Mouse (Mus musculus): ENCODE measurements at regions not wholly inside any gene's neighbourhood (a gene's known extent, or its start where the extent isn't known, plus 50 kb on each side); places are given as distances from the start of the nearest gene placed in this dataset.
A peak's percentile ranks its signal among the peaks of the same experiment; 100 is the strongest.

DNA sequence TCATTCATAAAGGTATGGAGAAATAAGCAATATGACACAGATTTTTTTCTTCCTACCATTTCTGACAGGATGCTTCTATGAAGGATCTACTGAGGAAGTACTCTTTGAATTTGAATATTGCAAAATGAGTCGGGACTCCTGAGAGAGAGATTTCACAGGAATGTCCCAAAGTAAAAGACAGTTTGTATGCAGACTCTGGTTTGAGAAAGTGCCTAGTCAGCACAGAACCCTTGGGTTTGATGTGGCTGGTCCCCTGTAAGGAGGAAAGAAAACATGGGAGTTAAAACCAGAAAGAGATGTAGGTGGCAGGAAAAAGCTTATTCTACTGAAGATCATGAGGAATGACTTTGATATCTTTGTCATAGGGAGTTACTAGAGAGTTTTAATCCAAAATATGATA, 405.6 kb upstream of the Klf4 start:
- no peak for TF ChIP-seq CTCF (IDR thresholded peaks at IDR 0.05)
- no peak overlapping the region for H3K4me3 ChIP-seq
- intact Hi-C loops (cut with DNase I) = no loop called here
- DNase-seq (ENCODE audit: extremely low spot score in 1 of 2, low spot score in 2 of 2) = no peak
- no peak overlapping the region for H3K27ac ChIP-seq

DNA sequence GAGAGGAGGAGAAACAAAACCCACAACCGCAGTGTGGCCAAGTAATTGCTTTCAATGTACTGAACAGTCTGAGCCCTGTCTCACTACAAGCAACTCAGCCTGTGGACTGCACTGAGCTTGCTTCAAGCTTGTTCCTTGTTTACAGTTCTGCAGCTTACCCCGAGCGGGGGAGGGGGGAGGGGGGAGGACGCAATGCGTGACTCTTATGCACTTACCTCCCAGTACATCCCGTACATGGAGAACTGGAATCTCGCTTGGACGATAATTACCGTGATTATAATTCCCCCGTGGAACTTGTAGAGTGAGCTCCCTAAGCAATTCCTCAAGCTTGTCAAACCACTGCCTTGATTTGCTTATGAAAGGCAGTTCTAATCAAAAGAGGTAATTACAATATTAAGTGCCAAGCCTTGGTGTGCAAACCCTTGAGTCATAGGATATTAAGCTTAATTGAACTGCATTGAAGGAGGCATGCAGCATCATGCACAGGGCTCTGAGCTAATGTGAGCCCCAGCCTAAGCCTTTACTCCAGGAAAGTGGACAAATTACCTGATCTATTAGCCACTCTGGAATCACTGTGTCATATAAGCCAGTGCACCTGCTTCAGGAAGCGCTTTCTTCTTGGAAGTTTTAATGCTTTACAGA, 397.0 kb upstream of the Klf4 start:
- intact Hi-C loops (cut with DNase I) = loop anchor here (5.0 kb wide), 1 partner anchor 267 kb away; no protein-coding TSS in a partner anchor
- DNase-seq (ENCODE audit: extremely low spot score in 1 of 2, low spot score in 2 of 2) = peak in 1 of 2 experiments; percentile 15
- TF ChIP-seq CTCF (IDR thresholded peaks at IDR 0.05) = no peak
- Histone ChIP-seq H3K4me3 (peak overlapping the region; percentile 10), H3K27ac (no peak overlapping the region)

DNA sequence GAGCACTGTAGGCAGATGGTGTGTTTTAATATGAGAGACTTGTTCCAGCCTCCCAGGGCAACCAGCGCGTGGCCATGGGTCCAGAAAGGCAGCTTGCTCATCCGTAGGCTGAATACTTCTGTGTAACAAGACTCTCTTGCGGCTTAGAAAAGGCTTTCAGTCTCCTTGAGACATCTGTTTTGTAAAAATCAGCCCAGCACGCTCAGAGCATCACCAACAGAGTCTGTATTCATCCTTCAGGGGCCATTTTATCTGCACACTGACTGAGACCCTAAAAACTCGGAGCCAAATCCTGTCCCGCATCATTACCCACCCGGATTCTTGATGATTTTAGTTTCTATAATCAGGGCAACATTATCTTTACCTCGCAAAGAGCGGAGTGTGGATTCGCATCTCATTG, 396.4 kb upstream of the Klf4 start:
- H3K27ac ChIP-seq = no peak overlapping the region
- peak in 1 of 2 experiments; percentile 12 for DNase-seq (ENCODE audit: extremely low spot score in 1 of 2, low spot score in 2 of 2)
- peak overlapping the region; percentile 10 for H3K4me3 ChIP-seq
- TF ChIP-seq CTCF (IDR thresholded peaks at IDR 0.05) = no peak
- intact Hi-C loops (cut with DNase I) = loop anchor here (5.0 kb wide), 1 partner anchor 266 kb away; no protein-coding TSS in a partner anchor

DNA sequence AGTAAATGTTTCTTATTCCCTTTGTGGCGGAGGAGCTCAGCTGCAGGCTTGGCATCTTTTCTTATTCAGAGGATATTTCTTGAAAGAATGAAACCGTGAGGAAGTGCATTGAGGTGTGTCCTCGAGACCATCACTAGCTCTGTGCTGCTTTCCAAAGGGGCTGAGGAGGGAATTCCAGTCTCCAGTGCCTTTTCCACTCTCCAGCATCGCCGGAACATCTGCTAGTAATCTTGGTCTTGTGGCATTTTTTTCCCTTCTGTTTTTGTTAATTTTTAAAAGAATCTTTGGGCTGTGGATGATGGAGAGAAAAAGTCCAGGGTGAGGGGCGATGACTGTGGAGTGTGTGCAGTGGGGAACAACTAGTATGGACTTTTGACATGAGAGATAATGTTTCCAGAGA, 395.9 kb upstream of the Klf4 start:
- Histone ChIP-seq H3K4me3 (no peak overlapping the region), H3K27ac (no peak overlapping the region)
- TF ChIP-seq CTCF (IDR thresholded peaks at IDR 0.05) = no peak
- intact Hi-C loops (cut with DNase I) = loop anchor here (5.0 kb wide), 1 partner anchor 266 kb away; no protein-coding TSS in a partner anchor
- no peak for DNase-seq (ENCODE audit: extremely low spot score in 1 of 2, low spot score in 2 of 2)

DNA sequence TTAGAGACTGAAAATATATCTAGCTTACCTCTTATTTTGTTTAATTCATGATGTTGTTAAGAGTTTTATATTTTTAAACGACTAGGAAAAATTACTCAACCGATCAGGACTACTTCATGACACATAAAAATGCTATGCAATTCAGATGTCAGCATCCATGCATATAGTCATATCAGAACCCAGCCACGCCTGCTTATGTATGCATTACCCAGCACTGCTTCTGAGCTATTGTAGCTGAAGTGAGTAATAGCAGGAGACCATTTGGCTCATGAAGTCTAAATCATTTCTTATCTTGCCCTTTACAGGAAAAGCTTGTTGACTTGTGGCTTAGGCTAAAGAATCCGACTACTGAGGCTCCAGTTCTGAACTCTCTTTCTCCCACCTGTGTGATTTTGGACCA, 395.1 kb upstream of the Klf4 start:
- no peak for TF ChIP-seq CTCF (IDR thresholded peaks at IDR 0.05)
- DNase-seq (ENCODE audit: extremely low spot score in 1 of 2, low spot score in 2 of 2) = no peak
- intact Hi-C loops (cut with DNase I) = loop anchor here (5.0 kb wide), 1 partner anchor 265 kb away; no protein-coding TSS in a partner anchor
- H3K27ac ChIP-seq = no peak overlapping the region
- H3K4me3 ChIP-seq = no peak overlapping the region

DNA sequence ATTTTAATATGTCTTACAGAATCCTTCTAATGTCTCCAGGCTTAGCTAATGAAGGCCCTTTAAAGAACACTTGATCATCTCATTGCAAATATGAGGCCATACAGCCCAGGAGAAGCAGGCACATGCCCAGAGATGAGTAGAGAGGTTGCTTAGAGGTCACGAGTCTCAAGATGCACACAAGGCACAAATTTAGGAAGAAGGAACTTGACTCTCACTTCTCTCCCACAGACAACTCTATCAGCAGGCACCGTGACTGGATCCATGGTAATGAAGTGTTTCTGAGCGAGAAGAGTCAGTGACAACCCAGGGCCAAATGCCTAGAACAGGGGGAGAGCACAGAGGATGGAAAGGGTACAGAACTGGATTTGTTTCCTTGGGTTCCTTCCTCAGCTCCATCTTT, 392.7 kb upstream of the Klf4 start:
- intact Hi-C loops (cut with DNase I) = loop anchor here (5.0 kb wide), 1 partner anchor 263 kb away; no protein-coding TSS in a partner anchor
- no peak for TF ChIP-seq CTCF (IDR thresholded peaks at IDR 0.05)
- no peak overlapping the region for H3K4me3 ChIP-seq
- no peak for DNase-seq (ENCODE audit: extremely low spot score in 1 of 2, low spot score in 2 of 2)
- H3K27ac ChIP-seq = no peak overlapping the region

DNA sequence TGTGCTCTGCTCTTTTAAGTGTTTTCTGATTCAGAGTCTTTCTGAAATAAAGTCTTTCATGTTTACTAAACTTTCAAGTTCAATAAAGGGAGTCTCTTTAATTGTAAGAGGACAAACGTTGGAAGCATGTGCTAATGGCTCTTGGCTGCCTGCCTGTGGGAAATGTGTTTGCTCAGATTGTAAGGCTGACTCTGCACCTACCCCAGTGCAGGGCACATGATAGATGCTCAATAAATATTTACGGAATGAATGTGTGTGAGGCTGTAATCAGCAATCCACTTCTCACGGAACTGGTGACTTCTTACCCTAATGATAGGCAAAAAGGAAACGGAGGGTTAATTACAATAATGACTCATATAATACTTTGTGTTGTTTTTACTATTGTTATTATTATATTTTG, 389.0 kb upstream of the Klf4 start:
- no peak overlapping the region for H3K4me3 ChIP-seq
- intact Hi-C loops (cut with DNase I) = no loop called here
- DNase-seq (ENCODE audit: extremely low spot score in 1 of 2, low spot score in 2 of 2) = no peak
- no peak for TF ChIP-seq CTCF (IDR thresholded peaks at IDR 0.05)
- no peak overlapping the region for H3K27ac ChIP-seq

DNA sequence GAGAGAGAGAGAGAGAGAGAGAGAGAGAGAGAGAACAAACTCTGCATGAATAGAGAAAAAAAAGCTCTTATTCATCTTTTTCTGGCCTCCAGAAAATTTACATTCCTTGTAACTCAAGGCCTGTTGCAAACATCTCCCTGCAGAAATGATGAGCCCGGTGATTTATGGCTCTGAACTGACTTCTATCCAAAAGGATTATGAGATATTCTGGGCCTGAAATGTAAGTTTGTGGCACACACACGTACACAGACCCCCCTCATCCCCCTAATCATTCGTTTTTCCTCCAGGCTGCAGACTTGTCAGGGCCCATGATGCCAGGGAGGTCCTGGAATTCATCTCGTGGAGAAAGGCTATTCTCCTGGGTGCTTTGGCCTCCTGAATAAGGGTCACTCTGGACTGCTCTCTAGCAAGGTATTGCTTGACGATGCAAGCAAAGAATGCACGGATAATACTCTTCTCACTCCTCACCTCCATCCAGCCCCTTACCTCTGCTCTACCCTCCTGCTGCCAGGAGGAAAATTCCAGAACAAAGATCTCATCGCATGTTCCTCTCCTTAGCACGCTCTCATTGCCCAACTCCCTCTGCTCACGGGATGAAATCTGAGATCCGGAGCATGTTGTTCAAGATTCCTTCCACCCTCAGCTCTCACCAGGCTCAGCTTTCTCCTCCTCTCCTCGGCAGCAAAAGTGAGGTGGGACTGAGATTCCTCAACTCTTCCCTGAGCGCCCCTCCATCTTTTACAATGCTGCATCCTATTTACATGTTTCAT, 362.0 kb upstream of the Klf4 start:
- H3K4me3 ChIP-seq = no peak overlapping the region
- no peak for TF ChIP-seq CTCF (IDR thresholded peaks at IDR 0.05)
- no peak for DNase-seq (ENCODE audit: extremely low spot score in 1 of 2, low spot score in 2 of 2)
- H3K27ac ChIP-seq = no peak overlapping the region
- intact Hi-C loops (cut with DNase I) = no loop called here

DNA sequence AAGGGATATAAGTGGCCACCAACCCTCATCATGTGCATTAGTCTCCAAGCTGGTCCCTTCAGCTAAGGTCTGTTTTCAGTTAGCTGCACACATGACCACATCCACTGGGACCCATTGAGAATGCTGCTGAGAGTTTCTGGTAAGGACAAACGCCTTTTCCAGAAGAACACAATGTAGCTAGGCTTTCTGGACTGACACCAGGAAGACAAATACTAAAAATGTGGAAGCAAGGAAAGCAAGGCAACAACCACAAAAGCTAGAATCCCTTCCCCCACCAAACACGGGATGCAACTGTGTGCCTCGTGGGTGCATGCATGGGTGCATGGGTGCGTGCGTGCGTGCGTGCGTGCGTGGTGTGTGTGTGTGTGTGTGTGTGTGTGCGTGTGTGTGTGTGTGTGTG, 359.4 kb upstream of the Klf4 start:
- DNase-seq (ENCODE audit: extremely low spot score in 1 of 2, low spot score in 2 of 2) = no peak
- Histone ChIP-seq H3K27ac (no peak overlapping the region), H3K4me3 (no peak overlapping the region)
- intact Hi-C loops (cut with DNase I) = no loop called here
- TF ChIP-seq CTCF (IDR thresholded peaks at IDR 0.05) = no peak

DNA sequence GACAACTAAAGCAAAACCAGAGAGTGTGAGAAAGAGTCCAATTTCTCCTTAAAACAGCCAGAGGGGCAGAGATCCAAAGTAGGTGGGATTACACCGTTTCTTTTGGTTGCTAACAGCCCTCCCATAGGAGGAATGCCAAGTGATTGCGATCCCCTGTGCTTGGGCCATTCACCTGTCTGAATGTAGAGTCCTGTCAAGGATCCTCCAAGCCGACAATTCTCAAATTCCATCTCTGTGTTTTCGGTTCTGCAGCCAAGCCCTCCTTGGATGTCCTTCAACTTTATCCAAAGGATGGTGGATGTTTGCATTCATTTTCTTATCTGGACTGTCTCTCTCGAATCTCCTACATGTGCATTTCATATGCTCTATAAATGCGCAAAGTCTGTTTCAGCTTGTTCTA, 355.3 kb upstream of the Klf4 start:
- H3K4me3 ChIP-seq = no peak overlapping the region
- intact Hi-C loops (cut with DNase I) = no loop called here
- TF ChIP-seq CTCF (IDR thresholded peaks at IDR 0.05) = no peak
- no peak for DNase-seq (ENCODE audit: extremely low spot score in 1 of 2, low spot score in 2 of 2)
- no peak overlapping the region for H3K27ac ChIP-seq

DNA sequence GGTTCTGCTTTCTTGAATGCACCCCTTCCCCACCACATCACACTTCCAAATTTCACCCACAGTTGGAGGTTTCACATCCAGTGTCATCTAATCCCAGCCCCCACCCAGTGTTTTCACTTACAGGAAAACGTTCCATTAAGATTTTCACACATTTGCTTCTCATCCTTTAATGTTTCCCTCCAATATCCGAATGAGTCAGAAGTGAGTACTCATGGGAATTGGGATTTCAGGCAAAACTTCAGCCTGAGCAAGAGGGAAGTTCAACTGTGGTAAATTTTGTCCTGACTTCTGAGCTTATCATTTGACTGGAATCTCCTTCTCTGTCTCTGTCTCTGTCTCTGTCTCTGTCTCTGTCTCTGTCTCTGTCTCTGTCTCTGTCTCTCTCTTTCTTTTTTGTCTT, 350.3 kb upstream of the Klf4 start:
- H3K27ac ChIP-seq = no peak overlapping the region
- H3K4me3 ChIP-seq = no peak overlapping the region
- TF ChIP-seq CTCF (IDR thresholded peaks at IDR 0.05) = no peak
- no peak for DNase-seq (ENCODE audit: extremely low spot score in 1 of 2, low spot score in 2 of 2)
- intact Hi-C loops (cut with DNase I) = no loop called here

DNA sequence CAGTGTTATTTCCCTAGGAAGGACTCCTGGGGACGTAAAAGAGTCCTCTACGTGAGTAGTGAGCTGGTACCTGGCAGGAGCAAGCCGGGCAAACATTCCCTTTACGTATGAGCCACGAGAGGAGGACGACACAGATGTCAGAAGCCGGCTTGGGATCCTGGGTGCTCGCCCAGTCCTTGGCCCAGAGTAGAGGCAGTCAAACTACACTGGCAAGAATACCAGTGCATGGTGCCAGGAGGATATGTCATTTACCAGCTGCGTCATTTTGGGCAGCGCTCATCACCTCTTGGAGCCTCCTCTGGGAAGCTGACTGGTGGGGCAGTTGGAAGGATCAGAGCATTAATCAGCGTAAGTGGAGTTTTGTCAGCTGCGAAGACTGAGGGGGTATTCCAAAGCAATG, 343.0 kb upstream of the Klf4 start:
- no peak for DNase-seq (ENCODE audit: extremely low spot score in 1 of 2, low spot score in 2 of 2)
- Histone ChIP-seq H3K27ac (no peak overlapping the region), H3K4me3 (no peak overlapping the region)
- no peak for TF ChIP-seq CTCF (IDR thresholded peaks at IDR 0.05)
- intact Hi-C loops (cut with DNase I) = no loop called here

DNA sequence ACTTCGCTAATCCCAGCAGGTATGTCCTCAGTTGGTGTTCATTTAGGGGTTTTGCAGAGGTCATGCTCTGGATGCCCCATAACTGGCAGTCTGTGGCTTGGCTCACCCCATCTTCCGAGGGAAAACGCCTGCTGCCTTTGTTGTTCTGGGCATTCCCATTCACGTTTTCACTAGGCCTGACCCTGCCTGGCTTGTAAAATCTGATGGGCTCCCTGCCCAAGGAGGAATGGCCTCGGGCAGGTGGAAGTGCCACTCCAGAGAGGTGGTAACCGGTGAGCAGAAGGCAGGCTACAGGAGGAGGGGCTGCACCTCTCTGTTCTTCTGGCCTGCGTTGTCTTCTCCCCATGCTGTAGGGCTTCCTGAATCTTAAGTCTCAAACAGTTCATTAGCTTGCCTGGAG, 342.6 kb upstream of the Klf4 start:
- TF ChIP-seq CTCF (IDR thresholded peaks at IDR 0.05) = no peak
- DNase-seq (ENCODE audit: extremely low spot score in 1 of 2, low spot score in 2 of 2) = no peak
- intact Hi-C loops (cut with DNase I) = no loop called here
- Histone ChIP-seq H3K27ac (no peak overlapping the region), H3K4me3 (no peak overlapping the region)
